Mouse (Mus musculus) liver, embryonic 14.5 days (tissue): Measurements from ENCODE around the gene Serpine1.

Experiments
- CTCF ChIP-seq: IDR thresholded peaks from 2 replicates; pipeline ENCODE4 v1.5.1; 2016; ENCODE audit warnings: antibody characterized with exemption, low read depth, control low read depth
- EP300 ChIP-seq: IDR thresholded peaks from 2 replicates; pipeline ENCODE4 v1.6.1; 2016; ENCODE audit warnings: antibody characterized with exemption, low read depth

GRCm38 (mm10) chr5:137065923-137066322 is 6.1 kb downstream of the Serpine1 start:
- TF ChIP-seq CTCF (peak; percentile 26; the same call in 1 of the 2 replicates), EP300 (no peak)
